Mouse (Mus musculus): ENCODE results near the gene Tmc1. TPM values are rescaled to one million over a fixed set of nuclear protein-coding genes. Genes with fewer than 3 reads are reported as not detected.

Gene Tmc1
- 0.05 and 0.11 TPM in 2 replicates for polyA plus RNA-seq (2015; fragmentation: Nextera tagmentation; extraction: Ambion mirVana)

GRCm38 (mm10) chr19:20953874-20954273 lies at the start of gene Tmc1:
Tmc1 (minus strand) TSS chr19:20954202.
- no peak for ATAC-seq (ENCODE audit: low FRiP score, low read depth)
- 76% methylated on average over 6 of the region's 6 CpGs for WGBS
- Histone ChIP-seq H3K27ac (no peak within 1 kb of the TSS), H3K27me3 (no peaks in the 10 kb centered on the region), H3K36me3 (no peaks in the 10 kb centered on the region), H3K4me2 (replicated peaks) (no peak within 1 kb of the TSS), H3K9me3 (peaks cover 12% of the 10 kb centered on the region), H3K9ac (no peak within 1 kb of the TSS), H3K4me3 (no peak within 1 kb of the TSS), H3K4me1 (no peaks in the 10 kb centered on the region)

GRCm38 (mm10) chr19:21001552-21001951 lies 47.5 kb upstream of the Tmc1 start:
- Histone ChIP-seq H3K9me3 (no peaks in the 10 kb centered on the region), H3K9ac (no peak overlapping the region), H3K27ac (no peak overlapping the region), H3K27me3 (no peaks in the 10 kb centered on the region), H3K4me2 (replicated peaks) (no peak overlapping the region), H3K4me3 (no peak overlapping the region), H3K36me3 (no peaks in the 10 kb centered on the region), H3K4me1 (no peaks in the 10 kb centered on the region)
- ATAC-seq (ENCODE audit: low FRiP score, low read depth): no peak

GRCm38 (mm10) chr19:20979244-20979643 lies 25.2 kb upstream of the Tmc1 start:
- ATAC-seq (ENCODE audit: low FRiP score, low read depth): no peak
- 77% methylated on average over 2 of the region's 2 CpGs for WGBS

GRCm38 (mm10) chr19:20978148-20978547 lies 24.1 kb upstream of the Tmc1 start:
- no peaks in the 10 kb centered on the region for H3K4me1 ChIP-seq
- no peak overlapping the region for H3K4me2 ChIP-seq (replicated peaks)
- ATAC-seq (ENCODE audit: low FRiP score, low read depth): no peak

More at GRCm38 (mm10) chr19:20979244-20979643, 25.2 kb upstream of the Tmc1 start:
- Histone ChIP-seq H3K27ac (no peak overlapping the region), H3K27me3 (no peaks in the 10 kb centered on the region), H3K4me1 (no peaks in the 10 kb centered on the region), H3K4me3 (no peak overlapping the region), H3K9me3 (no peaks in the 10 kb centered on the region), H3K9ac (no peak overlapping the region), H3K4me2 (replicated peaks) (no peak overlapping the region), H3K36me3 (no peaks in the 10 kb centered on the region)

GRCm38 (mm10) chr19:20971926-20972325 lies 17.9 kb upstream of the Tmc1 start:
- WGBS: 88% methylated on average over 1 of the region's 1 CpGs

More at GRCm38 (mm10) chr19:20978148-20978547, 24.1 kb upstream of the Tmc1 start:
- no peak overlapping the region for H3K4me3 ChIP-seq
- H3K27me3 ChIP-seq: no peaks in the 10 kb centered on the region
- H3K36me3 ChIP-seq: no peaks in the 10 kb centered on the region
- H3K27ac ChIP-seq: no peak overlapping the region
- 21% methylated on average over 1 of the region's 1 CpGs for WGBS
- no peak overlapping the region for H3K9ac ChIP-seq
- H3K9me3 ChIP-seq: no peaks in the 10 kb centered on the region

GRCm38 (mm10) chr19:20954815-20955214 lies 813 bp upstream of the Tmc1 start:
- no peak overlapping the region for H3K4me3 ChIP-seq
- no peaks in the 10 kb centered on the region for H3K36me3 ChIP-seq
- no peaks in the 10 kb centered on the region for H3K27me3 ChIP-seq
- H3K4me1 ChIP-seq: no peaks in the 10 kb centered on the region
- H3K27ac ChIP-seq: no peak overlapping the region
- H3K9ac ChIP-seq: no peak overlapping the region
- 85% methylated on average over 5 of the region's 5 CpGs for WGBS
- no peak overlapping the region for H3K4me2 ChIP-seq (replicated peaks)
- H3K9me3 ChIP-seq: peaks cover 12% of the 10 kb centered on the region
- ATAC-seq (ENCODE audit: low FRiP score, low read depth): no peak

More at GRCm38 (mm10) chr19:20971926-20972325, 17.9 kb upstream of the Tmc1 start:
- ATAC-seq (ENCODE audit: low FRiP score, low read depth): no peak
- H3K27me3 ChIP-seq: no peaks in the 10 kb centered on the region
- H3K27ac ChIP-seq: no peak overlapping the region
- H3K9me3 ChIP-seq: no peaks in the 10 kb centered on the region
- no peak overlapping the region for H3K9ac ChIP-seq
- no peak overlapping the region for H3K4me2 ChIP-seq (replicated peaks)
- H3K4me3 ChIP-seq: no peak overlapping the region
- H3K36me3 ChIP-seq: no peaks in the 10 kb centered on the region
- no peaks in the 10 kb centered on the region for H3K4me1 ChIP-seq

GRCm38 (mm10) chr19:20944446-20944845 lies 9.6 kb downstream of the Tmc1 start:
- Histone ChIP-seq H3K9ac (no peak overlapping the region), H3K4me1 (no peaks in the 10 kb centered on the region), H3K27ac (no peak overlapping the region), H3K4me2 (replicated peaks) (no peak overlapping the region), H3K27me3 (no peaks in the 10 kb centered on the region), H3K36me3 (no peaks in the 10 kb centered on the region), H3K4me3 (no peak overlapping the region), H3K9me3 (no peaks in the 10 kb centered on the region)
- no peak for ATAC-seq (ENCODE audit: low FRiP score, low read depth)
- WGBS: 39% methylated on average over 4 of the region's 4 CpGs

- H3K36me3 ChIP-seq: no peaks in the 10 kb centered on the region
- peaks cover 13% of the 10 kb centered on the region for H3K4me1 ChIP-seq
- H3K9ac ChIP-seq: no peak overlapping the region
- H3K27me3 ChIP-seq: no peaks in the 10 kb centered on the region
- 37% methylated on average over 7 of the region's 7 CpGs for WGBS
- H3K9me3 ChIP-seq: no peaks in the 10 kb centered on the region
- H3K4me3 ChIP-seq: no peak overlapping the region
- H3K27ac ChIP-seq: no peak overlapping the region; the same call in 1 of the 2 replicates
- H3K4me2 ChIP-seq (replicated peaks): peak overlapping the region; percentile 32; the same call in 1 of the 2 replicates
- no peak for ATAC-seq (ENCODE audit: low FRiP score, low read depth)
Observed at GRCm38 (mm10) chr19:20924282-20924681, 29.7 kb downstream of the Tmc1 start.

- Histone ChIP-seq H3K9ac (no peak overlapping the region), H3K4me3 (no peak overlapping the region), H3K4me2 (replicated peaks) (peak overlapping the region; percentile 32), H3K9me3 (no peaks in the 10 kb centered on the region), H3K27ac (no peak overlapping the region), H3K27me3 (no peaks in the 10 kb centered on the region), H3K4me1 (peaks cover 13% of the 10 kb centered on the region), H3K36me3 (no peaks in the 10 kb centered on the region)
- WGBS: 5% methylated on average over 10 of the region's 10 CpGs
- ATAC-seq (ENCODE audit: low FRiP score, low read depth): peak; percentile 67; the same call in 1 of the 2 replicates
Observed at GRCm38 (mm10) chr19:20923336-20924211, 30.4 kb downstream of the Tmc1 start.

- WGBS: 85% methylated on average over 4 of the region's 4 CpGs
- Histone ChIP-seq H3K27me3 (no peaks in the 10 kb centered on the region), H3K36me3 (no peaks in the 10 kb centered on the region), H3K4me2 (replicated peaks) (no peak overlapping the region), H3K9ac (no peak overlapping the region), H3K9me3 (no peaks in the 10 kb centered on the region), H3K4me1 (peaks cover under 1% of the 10 kb centered on the region), H3K27ac (no peak overlapping the region), H3K4me3 (no peak overlapping the region)
- ATAC-seq (ENCODE audit: low FRiP score, low read depth): no peak
Observed at GRCm38 (mm10) chr19:20918241-20918640, 35.8 kb downstream of the Tmc1 start.

- Histone ChIP-seq H3K36me3 (no peaks in the 10 kb centered on the region), H3K4me1 (no peaks in the 10 kb centered on the region), H3K4me2 (replicated peaks) (no peak overlapping the region), H3K9me3 (no peaks in the 10 kb centered on the region), H3K9ac (no peak overlapping the region), H3K4me3 (no peak overlapping the region), H3K27me3 (no peaks in the 10 kb centered on the region), H3K27ac (no peak overlapping the region)
- no peak for ATAC-seq (ENCODE audit: low FRiP score, low read depth)
- 91% methylated on average over 2 of the region's 2 CpGs for WGBS
Observed at GRCm38 (mm10) chr19:20915151-20915550, 38.9 kb downstream of the Tmc1 start.

GRCm38 (mm10) chr19:20910356-20910755 lies 43.6 kb downstream of the Tmc1 start:
- H3K27me3 ChIP-seq: no peaks in the 10 kb centered on the region
- no peak overlapping the region for H3K4me2 ChIP-seq (replicated peaks)
- no peak overlapping the region for H3K4me3 ChIP-seq
- no peak overlapping the region for H3K9ac ChIP-seq
- no peaks in the 10 kb centered on the region for H3K36me3 ChIP-seq
- H3K27ac ChIP-seq: no peak overlapping the region
- 33% methylated on average over 5 of the region's 5 CpGs for WGBS
- no peak for ATAC-seq (ENCODE audit: low FRiP score, low read depth)
- no peaks in the 10 kb centered on the region for H3K4me1 ChIP-seq
- H3K9me3 ChIP-seq: no peaks in the 10 kb centered on the region

Measured in limb, embryonic 13.5 days (tissue).